Mouse (Mus musculus): Measurements from ENCODE around the gene Naip5. TPM values are rescaled to one million over a fixed set of nuclear protein-coding genes. Genes with fewer than 3 reads are reported as not detected.
"Not testable (repeated sequence)": the region's sequence is repeated elsewhere in the genome, so short reads cannot be mapped to it uniquely, and the experiment has no call there.

The Naip5 gene
- total RNA-seq (2021) = under 1 TPM; 0.35 to 0.45 TPM
- long read RNA-seq, experiment 1 = 0 reads
- long read RNA-seq, experiment 2 = 0 reads

DNA sequence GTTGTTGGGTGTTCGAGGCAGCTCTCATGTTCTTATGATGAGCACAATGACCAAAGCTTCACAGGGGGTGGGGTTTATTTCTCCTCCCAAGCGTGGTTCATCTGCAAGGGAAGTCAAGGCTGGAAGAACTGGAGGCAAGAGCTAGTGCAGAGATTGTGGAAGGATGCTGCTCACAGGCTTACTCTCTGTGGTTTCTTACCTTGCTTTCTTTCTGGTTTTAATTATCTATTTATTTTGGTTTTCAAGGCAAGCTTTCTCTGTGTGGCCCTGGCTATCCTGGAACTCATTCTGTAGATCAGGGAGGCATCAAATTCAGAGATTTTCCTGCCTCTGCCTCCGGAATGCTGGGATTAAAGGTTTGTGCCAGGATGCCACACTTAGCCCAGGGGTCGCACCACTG is at the start of gene Naip5:
Naip5 (minus strand) TSS at position 101 of the 400 bp plus-strand sequence.
- DNase-seq (ENCODE audit: low spot score in 2 of 2) = not testable (repeated sequence)

DNA sequence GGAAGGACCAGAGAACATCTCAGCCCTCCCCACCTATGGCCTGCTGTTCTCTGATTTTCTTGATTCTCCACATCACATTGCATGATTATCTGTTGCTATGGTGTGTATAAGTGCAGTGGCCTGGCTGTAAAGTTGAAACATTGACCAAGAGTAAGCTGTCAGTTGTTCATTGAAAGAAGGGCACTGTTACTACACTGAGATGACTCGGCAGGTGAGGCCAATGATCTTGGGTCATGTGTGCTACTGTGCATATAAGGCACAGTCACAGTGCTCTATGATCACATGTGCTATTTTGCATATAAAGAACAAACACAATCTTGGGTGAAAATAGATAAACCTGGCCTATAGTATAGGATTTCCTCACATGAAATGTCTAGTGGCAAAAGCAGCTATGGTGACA is 38.5 kb upstream of the Naip5 start:
- DNase-seq (ENCODE audit: low spot score in 2 of 2) = no peak

DNA sequence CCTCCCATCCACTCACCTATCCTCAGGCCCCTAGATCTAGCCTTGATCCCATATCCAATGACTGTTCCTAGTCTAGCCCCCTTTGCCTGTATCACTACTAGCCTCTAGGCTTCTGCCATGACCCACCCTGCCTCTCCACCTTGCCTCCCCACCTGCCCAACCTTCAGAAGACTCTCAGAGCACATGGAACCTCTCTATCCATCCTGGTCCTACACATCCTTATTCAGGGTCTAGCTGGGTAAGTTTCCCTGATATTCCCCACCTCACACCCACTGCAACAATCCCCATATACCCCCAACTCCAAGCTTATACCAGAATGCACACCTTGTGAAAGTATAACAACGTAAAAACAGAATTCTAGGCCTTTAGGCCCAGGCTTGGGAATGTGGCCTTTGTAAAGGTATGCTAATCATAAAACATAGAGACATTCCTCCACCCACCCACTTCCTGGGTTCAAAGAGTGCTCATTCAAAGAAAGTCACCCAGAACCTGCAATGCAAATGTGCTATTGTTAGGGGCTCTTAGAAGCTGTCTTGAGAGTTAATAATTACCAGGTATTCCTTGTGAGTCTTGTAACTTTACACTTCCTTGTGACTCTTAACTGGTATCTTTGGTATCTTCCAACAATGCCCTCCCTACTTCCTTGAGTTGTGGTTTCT is 25.5 kb upstream of the Naip5 start:
- not testable (repeated sequence) for DNase-seq (ENCODE audit: low spot score in 2 of 2)

DNA sequence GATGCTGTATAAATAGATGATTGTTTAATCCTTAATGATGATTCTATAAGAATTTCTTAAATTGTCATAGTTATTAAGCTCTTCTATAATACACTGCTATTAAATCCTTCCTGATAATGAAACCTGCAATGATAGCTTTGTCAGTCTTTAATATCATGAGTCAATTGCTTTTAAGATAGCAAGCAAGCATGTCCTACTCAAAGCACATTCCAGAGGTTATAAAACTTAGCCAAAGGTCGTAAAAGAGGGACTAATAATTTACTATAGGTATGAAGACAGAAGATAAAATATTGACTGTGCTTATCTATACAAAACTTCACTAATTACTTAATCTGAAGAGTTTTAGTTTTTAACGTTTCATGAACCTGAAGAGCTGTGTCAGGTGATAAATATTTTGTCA is 10.9 kb upstream of the Naip5 start:
- not testable (repeated sequence) for DNase-seq (ENCODE audit: low spot score in 2 of 2)

DNA sequence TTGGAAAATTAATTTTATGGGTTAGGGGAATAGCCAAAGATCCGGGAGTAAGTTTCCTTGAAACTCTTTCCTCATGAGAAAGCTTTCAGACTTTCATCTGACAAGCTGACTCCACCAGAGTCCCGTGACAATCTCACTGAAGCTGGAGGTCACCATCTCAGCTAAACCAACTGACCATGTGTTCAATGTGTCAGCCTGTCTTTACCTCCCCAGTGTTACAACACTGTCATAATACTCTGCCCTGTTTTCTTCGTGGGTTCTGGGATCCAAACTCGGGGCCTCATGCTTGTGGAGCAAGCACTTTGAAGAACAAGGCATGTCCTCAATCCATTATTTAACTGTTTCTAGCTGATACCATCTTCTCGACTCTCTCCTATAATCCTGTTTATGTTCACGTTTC is 9.8 kb upstream of the Naip5 start:
- not testable (repeated sequence) for DNase-seq (ENCODE audit: low spot score in 2 of 2)

DNA sequence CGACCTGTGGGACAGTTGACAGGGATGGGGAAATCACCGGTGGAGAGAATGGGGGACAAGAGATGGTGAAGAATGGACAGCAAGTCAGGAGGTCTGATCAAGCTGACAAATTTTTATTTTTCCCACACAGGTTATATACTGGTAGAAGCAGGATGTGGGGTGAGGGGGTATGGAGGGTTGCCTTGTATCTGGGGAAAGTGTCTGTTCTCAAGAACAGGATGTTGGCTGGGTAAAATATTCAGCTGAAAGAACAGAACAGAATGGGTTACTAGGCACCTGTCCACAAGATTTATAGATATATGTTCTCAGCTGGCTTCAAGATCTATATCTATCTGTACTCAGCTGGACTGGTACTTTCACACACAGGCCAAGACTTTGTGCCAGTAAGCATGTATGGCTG is 5.8 kb upstream of the Naip5 start:
- DNase-seq (ENCODE audit: low spot score in 2 of 2) = not testable (repeated sequence)

DNA sequence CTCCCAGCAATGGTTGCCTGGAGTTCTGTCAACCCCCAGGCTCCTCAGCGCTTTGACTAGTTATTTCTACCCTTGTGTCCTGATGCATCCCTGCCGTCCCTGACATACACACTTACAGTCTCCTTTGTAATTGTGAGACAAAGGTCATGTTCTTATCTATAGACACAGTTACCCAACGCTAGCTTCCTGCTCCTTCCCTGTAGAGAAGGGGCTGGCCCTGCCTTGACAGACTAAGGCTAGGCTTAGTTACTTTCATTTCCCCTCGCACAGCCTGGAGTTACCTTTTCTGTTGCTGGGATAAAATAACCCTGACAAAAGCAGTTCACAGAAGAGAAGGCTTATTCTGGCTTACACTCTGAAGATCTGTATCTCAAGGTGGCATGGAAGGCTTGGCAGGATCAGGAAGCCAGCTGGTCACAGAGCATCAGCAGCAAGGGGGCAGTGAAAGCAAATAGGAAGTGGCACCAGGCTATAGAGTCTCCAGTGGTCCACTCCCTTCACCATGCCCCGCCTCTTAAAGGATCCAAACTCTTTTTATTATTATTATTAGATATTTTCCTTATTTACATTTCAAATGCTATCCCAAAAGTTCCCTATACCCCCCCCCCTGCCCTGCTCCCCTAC is 885 bp upstream of the Naip5 start:
- not testable (repeated sequence) for DNase-seq (ENCODE audit: low spot score in 2 of 2)

DNA sequence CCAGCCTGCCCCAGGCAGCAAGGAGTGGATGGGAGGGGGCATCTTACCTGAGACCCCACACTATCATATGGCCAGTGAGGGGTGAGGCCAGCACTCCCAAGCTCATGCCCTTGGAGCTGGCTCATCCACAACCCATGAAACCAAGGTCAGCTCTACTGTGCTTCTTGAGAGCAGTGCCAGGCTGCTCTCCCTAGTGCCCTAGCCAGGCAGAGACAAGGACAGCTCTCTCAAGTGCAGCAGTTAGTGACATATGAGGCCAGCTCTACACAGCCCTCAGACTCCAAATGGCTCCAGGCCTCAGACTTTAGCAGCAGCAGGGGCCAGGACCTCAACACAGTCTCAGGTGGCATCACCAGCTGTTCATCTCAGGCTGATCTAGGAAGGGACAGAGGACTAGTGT is 2.4 kb downstream of the Naip5 start:
- no peak for DNase-seq (ENCODE audit: low spot score in 2 of 2)

DNA sequence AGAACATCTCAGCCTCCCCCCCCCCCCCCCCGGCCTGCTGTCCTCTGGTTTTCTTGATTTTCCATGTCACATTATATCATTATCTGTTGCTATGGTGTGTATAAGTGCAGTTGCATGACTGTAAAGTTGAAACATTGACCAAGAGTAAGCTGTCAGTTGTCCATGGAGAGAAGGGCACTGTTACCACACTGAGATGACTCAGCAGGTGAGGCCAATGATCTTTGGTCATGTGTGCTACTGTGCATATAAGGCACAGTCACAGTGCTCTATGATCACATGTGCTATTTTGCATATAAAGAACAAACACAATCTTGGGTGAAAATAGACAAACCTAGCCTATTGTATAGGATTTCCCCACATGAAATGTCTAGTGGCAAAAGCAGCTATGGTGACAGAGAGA is 32.4 kb downstream of the Naip5 start:
- not testable (repeated sequence) for DNase-seq (ENCODE audit: low spot score in 2 of 2)

DNA sequence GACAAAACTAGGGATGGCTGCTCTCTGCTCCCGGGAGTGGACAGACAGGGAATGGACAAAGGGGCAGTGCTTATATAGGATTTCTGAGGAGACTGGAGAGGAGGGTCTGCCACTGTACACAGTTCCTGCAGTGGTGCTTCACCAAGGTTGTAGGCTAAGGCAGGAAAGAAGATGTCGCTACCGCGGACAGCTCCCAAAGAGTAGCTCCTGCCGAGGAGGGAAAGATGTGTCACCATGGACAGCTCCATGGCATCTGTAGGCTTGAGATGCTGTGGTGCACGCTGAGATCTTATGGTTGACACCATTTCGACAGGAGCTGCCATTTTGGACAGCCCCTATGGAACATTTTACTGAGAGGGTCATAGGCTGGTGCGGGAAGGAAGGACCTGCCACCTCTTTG is 35.6 kb downstream of the Naip5 start:
- DNase-seq (ENCODE audit: low spot score in 2 of 2) = no peak

DNA sequence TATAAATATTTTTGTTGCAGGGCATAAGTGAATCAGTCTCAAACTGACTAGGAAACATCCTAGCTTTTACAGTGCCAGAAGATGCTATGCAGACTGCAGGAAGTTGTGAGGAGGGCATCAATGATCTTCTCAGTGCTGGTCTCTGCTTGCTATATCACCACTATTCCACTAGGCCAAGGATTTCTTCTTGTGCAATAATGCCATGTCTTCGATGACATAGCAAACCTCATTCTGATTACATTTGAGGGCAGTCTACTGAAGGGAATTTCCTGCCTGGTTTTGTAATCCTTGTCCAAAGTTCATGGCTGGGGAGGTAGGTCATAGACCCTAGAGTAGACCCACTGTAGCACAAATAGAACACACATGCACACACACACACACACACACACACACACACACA is 42.8 kb downstream of the Naip5 start:
- no peak for DNase-seq (ENCODE audit: low spot score in 2 of 2)

DNA sequence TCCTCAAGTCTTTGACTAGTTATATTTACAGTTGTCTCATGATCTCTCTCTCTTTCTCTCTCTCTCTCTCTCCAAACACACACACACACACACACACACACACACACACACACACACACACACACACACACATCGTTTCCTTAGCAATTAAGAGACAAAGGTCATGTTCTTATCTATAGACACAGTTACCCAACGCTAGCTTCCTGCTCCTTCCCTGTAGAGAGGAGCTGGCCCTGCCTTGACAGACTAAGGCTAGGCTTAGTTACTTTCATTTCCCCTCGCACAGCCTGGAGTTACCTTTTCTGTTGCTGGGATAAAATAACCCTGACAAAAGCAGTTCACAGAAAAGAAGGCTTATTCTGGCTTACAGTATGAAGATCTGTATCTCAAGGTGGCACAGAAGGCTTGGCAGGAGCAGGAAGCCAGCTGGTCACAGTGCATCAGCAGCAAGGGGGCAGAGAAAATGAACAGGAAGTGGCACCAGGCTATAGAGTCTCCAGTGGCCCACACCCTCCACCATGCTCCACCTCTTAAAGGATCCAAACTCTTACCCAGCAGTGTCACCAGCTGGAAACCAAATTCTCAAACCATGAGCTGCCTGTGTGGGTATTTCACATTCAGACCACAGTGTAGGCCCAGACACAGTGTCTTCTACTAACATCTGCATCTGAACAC is 44.3 kb downstream of the Naip5 start, which contains the start of gene Naip2:
Naip2 (minus strand) TSS at position 434 of the 675 bp plus-strand sequence.
- DNase-seq (ENCODE audit: low spot score in 2 of 2) = not testable (repeated sequence)

DNA sequence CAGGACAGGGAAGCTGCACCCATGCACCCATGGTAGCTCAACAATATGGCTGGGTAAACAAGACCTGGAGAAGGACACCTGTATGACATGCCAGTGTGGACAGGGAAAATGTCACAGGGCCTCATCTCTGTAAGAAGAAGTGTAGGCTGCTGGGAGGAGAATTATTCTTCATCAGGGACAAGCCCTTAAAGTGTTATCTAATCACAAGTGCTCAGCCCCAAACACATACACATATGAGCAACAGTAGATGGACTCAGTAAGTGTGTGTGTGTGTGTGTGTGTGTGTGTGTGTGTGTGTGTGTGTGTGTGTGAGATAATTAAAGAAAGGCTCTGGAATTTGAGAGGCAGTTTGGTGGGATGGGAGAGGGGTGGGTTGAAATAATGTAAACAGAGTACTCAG is 45.3 kb downstream of the Naip5 start:
- no peak for DNase-seq (ENCODE audit: low spot score in 2 of 2)

DNA sequence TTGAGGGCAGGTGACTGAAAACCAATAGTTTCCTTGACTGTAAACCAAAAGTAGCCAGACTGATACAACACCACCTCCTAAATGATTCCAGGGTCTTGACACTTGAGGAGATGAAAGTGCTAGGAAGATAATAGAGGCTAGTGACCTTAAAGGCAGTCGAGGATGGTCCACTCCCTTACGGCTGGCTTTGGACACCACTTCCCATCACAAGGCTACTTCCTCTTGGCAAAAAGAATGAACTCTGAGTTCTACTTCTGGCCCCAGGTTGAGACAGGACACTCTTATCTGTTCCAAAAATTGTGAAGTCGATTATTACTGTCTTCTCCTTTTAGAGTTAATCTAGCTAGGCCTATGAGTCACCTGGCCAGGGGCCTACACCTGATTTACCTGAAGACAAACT is 50.7 kb downstream of the Naip5 start:
- no peak for DNase-seq (ENCODE audit: low spot score in 2 of 2)

DNA sequence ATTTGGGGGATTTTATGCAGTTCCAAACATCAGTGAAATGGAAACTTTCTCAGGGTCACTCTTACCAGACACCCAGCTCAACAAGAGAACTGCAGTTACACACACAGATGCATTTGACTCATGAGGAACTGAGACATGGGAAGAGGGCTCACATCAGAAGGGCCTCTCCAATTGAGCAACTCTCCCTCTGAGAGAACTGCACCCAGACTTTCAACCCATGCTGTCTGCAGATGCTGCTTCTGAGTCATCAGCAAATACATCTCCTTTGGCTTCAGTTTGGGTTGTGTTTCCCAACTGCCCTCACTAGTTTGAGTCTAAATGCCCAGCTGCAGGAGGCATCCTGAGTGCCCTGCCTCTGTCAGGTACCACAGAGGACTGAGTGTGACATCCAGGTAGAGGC is 63.0 kb downstream of the Naip5 start:
- not testable (repeated sequence) for DNase-seq (ENCODE audit: low spot score in 2 of 2)

DNA sequence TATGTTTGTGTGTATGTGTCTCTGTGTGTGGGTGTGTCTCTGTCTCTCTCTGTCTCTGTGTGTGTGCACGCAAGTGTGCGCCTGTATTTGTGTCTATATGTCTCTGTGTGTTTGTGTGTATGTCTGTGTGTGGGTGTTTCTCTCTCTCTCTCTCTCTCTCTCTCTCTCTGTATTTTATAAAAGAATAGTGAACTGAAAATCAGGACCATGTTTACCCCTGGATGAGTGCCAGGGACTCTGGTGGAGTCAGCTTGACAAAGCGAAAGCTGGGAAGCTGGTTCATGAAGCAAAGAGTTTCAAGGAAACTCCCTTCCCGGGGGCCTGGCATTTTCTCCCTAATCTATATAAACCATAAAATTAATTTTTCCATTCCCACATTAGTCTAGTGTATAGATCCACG is 71.8 kb downstream of the Naip5 start:
- DNase-seq (ENCODE audit: low spot score in 2 of 2) = not testable (repeated sequence)

DNA sequence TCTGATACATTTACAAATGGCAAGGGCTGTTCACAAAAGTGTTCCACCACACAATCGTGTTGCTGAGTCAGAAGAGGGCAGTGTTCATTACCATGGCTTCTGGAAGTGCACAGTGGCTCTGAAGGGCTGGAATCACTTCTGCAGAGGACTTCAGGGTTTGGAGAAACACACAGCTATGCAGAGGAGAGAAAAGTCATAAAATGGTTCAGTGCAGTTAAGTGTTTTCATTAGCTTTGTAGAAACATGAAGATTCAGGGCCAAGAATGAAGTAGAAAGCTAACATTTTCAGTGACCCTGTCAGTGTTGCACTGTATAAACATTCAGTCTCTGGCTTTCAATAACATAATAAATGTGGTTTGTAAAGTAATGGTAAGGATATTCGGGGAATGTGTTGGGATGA is 79.7 kb downstream of the Naip5 start:
- not testable (repeated sequence) for DNase-seq (ENCODE audit: low spot score in 2 of 2)

DNA sequence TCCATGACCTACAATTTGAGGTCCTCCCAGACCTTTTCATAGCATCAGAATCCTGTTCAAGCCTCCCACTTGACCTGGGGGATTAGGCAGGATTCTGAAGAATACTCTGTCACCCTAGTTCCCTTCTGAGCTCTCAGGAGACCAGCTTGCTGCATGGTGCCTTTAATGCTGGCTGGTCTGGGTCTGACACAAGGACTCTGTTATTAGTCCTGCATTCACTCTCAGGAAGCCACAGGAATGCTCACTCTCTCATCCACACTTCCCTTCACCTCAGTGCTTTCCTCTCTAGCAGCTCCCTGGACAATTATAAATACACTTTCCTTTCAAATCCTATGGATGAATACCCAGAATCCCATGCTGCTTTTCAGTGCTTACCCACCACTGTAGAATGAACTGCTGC is 83.7 kb downstream of the Naip5 start:
- DNase-seq (ENCODE audit: low spot score in 2 of 2) = not testable (repeated sequence)
